Mouse (Mus musculus): Measurements from ENCODE around the gene 9930104L06Rik.

DNA sequence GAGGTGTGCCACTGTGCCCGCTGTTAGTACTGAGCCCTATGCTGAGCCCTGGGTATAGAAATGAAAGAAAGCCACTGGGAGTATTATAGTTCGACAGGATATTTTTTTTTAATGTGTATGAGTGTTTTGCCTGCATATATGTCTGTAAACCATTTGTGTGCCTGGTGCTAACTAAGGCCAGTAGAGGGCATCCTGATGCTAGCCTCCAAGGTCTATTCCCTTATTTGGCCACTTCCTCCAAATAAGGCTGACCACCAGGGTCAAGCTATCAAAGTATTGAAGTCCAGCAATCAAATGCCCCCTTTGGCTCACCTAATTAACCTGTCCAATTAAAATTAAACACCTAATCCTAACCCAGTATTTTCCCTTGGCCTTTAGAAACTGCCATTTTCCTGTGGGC, 8.1 kb downstream of the 9930104L06Rik start:
- TF ChIP-seq MAX (IDR thresholded peaks at IDR 0.05) = no peak
- TF ChIP-seq CTCF (IDR thresholded peaks at IDR 0.05; ENCODE audit: control insufficient read depth, insufficient read depth, insufficient read length) = no peak
- TF ChIP-seq USF1 (IDR thresholded peaks at IDR 0.05; ENCODE audit: low read depth) = no peak
- no peak for TF ChIP-seq CEBPB (IDR thresholded peaks at IDR 0.05; ENCODE audit: low read depth)
- TF ChIP-seq MYOG (IDR thresholded peaks at IDR 0.05; ENCODE audit: control insufficient read depth, extremely low read depth, insufficient read length) = no peak

All from C2C12 (cell line).